Mouse (Mus musculus): ENCODE results near the gene Lcn4. TPM values are rescaled to one million over a fixed set of nuclear protein-coding genes. Genes with fewer than 3 reads are reported as not detected.

Gene Lcn4
- total and polyA plus RNA-seq, 3 experiments: not detected

DNA sequence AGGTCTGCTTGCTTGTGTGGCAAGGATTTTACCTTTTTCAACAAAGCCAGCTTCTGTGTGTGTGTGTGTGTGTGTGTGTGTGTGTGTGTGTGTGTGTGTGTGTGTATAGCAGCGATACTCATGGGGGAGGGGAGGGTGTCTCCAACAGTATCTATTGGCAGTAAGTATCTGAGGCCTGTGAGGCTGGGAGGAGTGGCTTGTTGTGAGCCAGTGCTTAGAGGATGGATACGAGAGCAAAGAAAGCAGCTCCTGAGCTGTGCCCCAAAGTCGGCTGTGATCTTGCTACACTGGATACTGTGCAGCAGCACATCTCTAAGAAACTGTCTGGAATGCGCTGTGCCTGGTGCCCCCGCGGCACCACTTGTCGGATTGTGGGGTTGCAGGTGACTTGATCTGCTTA, 53.2 kb downstream of the Lcn4 start:
- Histone ChIP-seq H3K9me3 (replicated peaks) (no peaks in the 10 kb centered on the region), H3K36me3 (replicated peaks) (no peaks in the 10 kb centered on the region), H3K27me3 (ENCODE audit: insufficient read depth, low read length) (peaks cover 49% of the 10 kb centered on the region), H3K4me3 (ENCODE audit: low read depth, low read length) (no peak overlapping the region), H3K4me1 (ENCODE audit: insufficient read depth, low read depth, low read length) (no peaks in the 10 kb centered on the region)
- no peak for DNase-seq (ENCODE audit: low spot score)
- ATAC-seq (ENCODE audit: extremely low read depth, insufficient number of reproducible peaks, low FRiP score, poor library complexity, severe bottlenecking): no peak
- TF ChIP-seq GATA2 (IDR thresholded peaks at IDR 0.05; ENCODE audit: borderline replicate concordance, low read depth, low read length) (no peak), CTCF (IDR thresholded peaks at IDR 0.05; ENCODE audit: low read depth, low read length) (no peak), POLR2AphosphoS5 (IDR thresholded peaks at IDR 0.05; ENCODE audit: insufficient replicate concordance, low read depth, low read length) (no peak), TAL1 (conservative IDR thresholded peaks at IDR 0.05; ENCODE audit: low read depth, low read length) (no peak), GATA1 (IDR thresholded peaks at IDR 0.05; ENCODE audit: borderline replicate concordance, low read length) (no peak)

Other genes starting within 250 kb of the Lcn4 start
- 74.0 and 83.5 TPM in 2 replicates for gene Sec16a, start 226.1 kb downstream of the Lcn4 start, total RNA-seq (2014; fragmentation: Nextera tagmentation)
- gene Sec16a, start 226.1 kb downstream of the Lcn4 start, total RNA-seq (2017): 31.9 and 34.4 TPM in 2 replicates
- 24.8 and 37.8 TPM in 2 replicates for gene Sec16a, start 226.1 kb downstream of the Lcn4 start, polyA plus RNA-seq (2012)
- gene Notch1, start 154.6 kb downstream of the Lcn4 start, total RNA-seq (2014; fragmentation: Nextera tagmentation): not detected in 2 replicates
- gene Notch1, start 154.6 kb downstream of the Lcn4 start, total RNA-seq (2017): 0.06 and 0.71 TPM in 2 replicates
- 0.02 and 0.06 TPM in 2 replicates for gene Notch1, start 154.6 kb downstream of the Lcn4 start, polyA plus RNA-seq (2012)
- gene Egfl7, start 91.3 kb downstream of the Lcn4 start, total RNA-seq (2014; fragmentation: Nextera tagmentation): 29.6 and 31.9 TPM in 2 replicates
- 160 and 228 TPM in 2 replicates for gene Egfl7, start 91.3 kb downstream of the Lcn4 start, total RNA-seq (2017)
- gene Egfl7, start 91.3 kb downstream of the Lcn4 start, polyA plus RNA-seq (2012): 131 and 136 TPM in 2 replicates
- gene Gm20532, start 84.6 kb downstream of the Lcn4 start, total RNA-seq (2014; fragmentation: Nextera tagmentation): not detected in 2 replicates
- gene Gm20532, start 84.6 kb downstream of the Lcn4 start, total RNA-seq (2017): not detected in 2 replicates
- gene Gm20532, start 84.6 kb downstream of the Lcn4 start, polyA plus RNA-seq (2012): not detected in 2 replicates
- gene Agpat2, start 66.9 kb downstream of the Lcn4 start, total RNA-seq (2014; fragmentation: Nextera tagmentation): 4.7 and 6.9 TPM in 2 replicates
- 4.6 and 7.4 TPM in 2 replicates for gene Agpat2, start 66.9 kb downstream of the Lcn4 start, total RNA-seq (2017)
- 6.0 and 6.1 TPM in 2 replicates for gene Agpat2, start 66.9 kb downstream of the Lcn4 start, polyA plus RNA-seq (2012)
- gene Fam69b, start 42.8 kb downstream of the Lcn4 start, total RNA-seq (2014; fragmentation: Nextera tagmentation): not detected in 2 replicates
- gene Fam69b, start 42.8 kb downstream of the Lcn4 start, total RNA-seq (2017): 0.22 TPM in 1 of 2 replicates, not detected in the other
- not detected in 2 replicates for gene Fam69b, start 42.8 kb downstream of the Lcn4 start, polyA plus RNA-seq (2012)
- gene Abo, start 193.7 kb upstream of the Lcn4 start, total RNA-seq (2014; fragmentation: Nextera tagmentation): not detected in 2 replicates
- gene Abo, start 193.7 kb upstream of the Lcn4 start, total RNA-seq (2017): 0.05 TPM in 1 of 2 replicates, not detected in the other
- gene Abo, start 193.7 kb upstream of the Lcn4 start, polyA plus RNA-seq (2012): not detected in 2 replicates
- gene Surf6, start 231.6 kb upstream of the Lcn4 start, total RNA-seq (2014; fragmentation: Nextera tagmentation): 20.7 and 37.9 TPM in 2 replicates
- 33.9 and 34.8 TPM in 2 replicates for gene Surf6, start 231.6 kb upstream of the Lcn4 start, total RNA-seq (2017)
- 48.0 and 52.5 TPM in 2 replicates for gene Surf6, start 231.6 kb upstream of the Lcn4 start, polyA plus RNA-seq (2012)
- gene Med22, start 239.4 kb upstream of the Lcn4 start, total RNA-seq (2014; fragmentation: Nextera tagmentation): 10.8 and 18.4 TPM in 2 replicates
- gene Med22, start 239.4 kb upstream of the Lcn4 start, total RNA-seq (2017): 24.6 and 26.0 TPM in 2 replicates
- gene Med22, start 239.4 kb upstream of the Lcn4 start, polyA plus RNA-seq (2012): 75.9 and 83.9 TPM in 2 replicates
- 1,025 and 1,074 TPM in 2 replicates for gene Rpl7a, start 239.5 kb upstream of the Lcn4 start, total RNA-seq (2014; fragmentation: Nextera tagmentation)
- 2,095 and 2,519 TPM in 2 replicates for gene Rpl7a, start 239.5 kb upstream of the Lcn4 start, total RNA-seq (2017)
- 4,098 and 5,305 TPM in 2 replicates for gene Rpl7a, start 239.5 kb upstream of the Lcn4 start, polyA plus RNA-seq (2012)
- 69.6 and 91.3 TPM in 2 replicates for gene Surf2, start 245.1 kb upstream of the Lcn4 start, total RNA-seq (2014; fragmentation: Nextera tagmentation)
- gene Surf2, start 245.1 kb upstream of the Lcn4 start, total RNA-seq (2017): 73.8 and 81.8 TPM in 2 replicates
- 5.7 and 11.1 TPM in 2 replicates for gene Surf2, start 245.1 kb upstream of the Lcn4 start, polyA plus RNA-seq (2012)
- 119 and 128 TPM in 2 replicates for gene Surf1, start 245.2 kb upstream of the Lcn4 start, total RNA-seq (2014; fragmentation: Nextera tagmentation)
- 85.6 and 102 TPM in 2 replicates for gene Surf1, start 245.2 kb upstream of the Lcn4 start, total RNA-seq (2017)
- gene Surf1, start 245.2 kb upstream of the Lcn4 start, polyA plus RNA-seq (2012): 25.5 and 38.1 TPM in 2 replicates

Measured in G1E (cell line).